Mouse (Mus musculus): ENCODE data around the gene Eya4. TPM values are rescaled to one million over a fixed set of nuclear protein-coding genes. Genes with fewer than 3 reads are reported as not detected.

Eya4 gene
- total RNA-seq, 2 experiments from 2014 or later: 5.5 to 5.8 TPM

GRCm38 (mm10) chr10:23159844-23160243 is 190.7 kb downstream of the Eya4 start:
- DNase-seq (ENCODE audit: extremely low spot score in 1 of 2, low spot score in 1 of 2): no peak

GRCm38 (mm10) chr10:23159138-23159537 is 191.4 kb downstream of the Eya4 start:
- no peak for DNase-seq (ENCODE audit: extremely low spot score in 1 of 2, low spot score in 1 of 2)

- DNase-seq (ENCODE audit: extremely low spot score in 1 of 2, low spot score in 1 of 2): no peak
These were observed 193.5 kb downstream of the Eya4 start for GRCm38 (mm10) chr10:23156866-23157625.

- DNase-seq (ENCODE audit: extremely low spot score in 1 of 2, low spot score in 1 of 2): peak in 1 of 2 experiments; percentile 19
These were observed 200.2 kb downstream of the Eya4 start for GRCm38 (mm10) chr10:23150401-23150800.

- no peak for DNase-seq (ENCODE audit: extremely low spot score in 1 of 2, low spot score in 1 of 2)
These were observed 206.0 kb downstream of the Eya4 start for GRCm38 (mm10) chr10:23144616-23145015.

- no peak for DNase-seq (ENCODE audit: extremely low spot score in 1 of 2, low spot score in 1 of 2)
These were observed 222.6 kb downstream of the Eya4 start for GRCm38 (mm10) chr10:23127947-23128346.

DNA sequence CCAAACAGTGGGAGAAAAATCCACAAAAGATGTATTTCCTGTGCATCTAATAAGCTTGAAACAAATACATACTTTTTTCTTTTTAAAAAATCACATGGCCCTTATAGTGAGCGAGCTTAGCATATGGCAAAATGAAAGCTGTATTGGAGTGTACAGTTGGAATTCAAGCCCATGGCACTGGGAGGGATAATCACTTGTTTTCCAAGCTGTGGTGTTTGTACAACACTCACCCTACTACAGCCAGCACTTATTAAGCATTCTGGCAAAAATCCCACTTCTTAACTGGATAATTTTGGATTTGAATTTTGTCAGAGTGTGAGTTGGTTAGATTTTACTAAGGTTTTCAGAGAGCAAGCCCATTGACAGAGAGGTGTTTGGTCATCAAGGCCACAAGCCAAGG is 223.4 kb downstream of the Eya4 start:
- no peak for DNase-seq (ENCODE audit: extremely low spot score in 1 of 2, low spot score in 1 of 2)

GRCm38 (mm10) chr10:23126529-23126928 is 224.1 kb downstream of the Eya4 start:
- DNase-seq (ENCODE audit: extremely low spot score in 1 of 2, low spot score in 1 of 2): no peak

DNA sequence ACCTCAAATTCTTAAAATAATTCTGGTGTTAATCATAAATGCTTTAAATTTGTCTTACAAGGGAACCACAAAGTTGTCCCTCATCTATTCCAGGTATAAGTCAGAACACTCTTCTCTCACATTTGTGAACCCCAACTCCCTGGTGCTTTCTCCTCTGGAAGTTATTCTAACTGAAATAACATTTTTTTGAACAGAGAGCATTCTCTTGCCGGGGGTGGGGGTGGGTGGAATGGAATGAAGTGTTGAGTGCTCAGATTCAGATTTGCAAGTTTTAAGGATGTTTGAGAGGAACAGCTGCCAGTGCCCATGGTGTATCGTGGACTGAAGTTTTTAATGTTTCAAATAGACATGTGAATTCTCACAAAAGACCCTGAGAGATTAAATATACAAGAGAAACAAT is 230.1 kb downstream of the Eya4 start:
- no peak for DNase-seq (ENCODE audit: extremely low spot score in 1 of 2, low spot score in 1 of 2)

DNA sequence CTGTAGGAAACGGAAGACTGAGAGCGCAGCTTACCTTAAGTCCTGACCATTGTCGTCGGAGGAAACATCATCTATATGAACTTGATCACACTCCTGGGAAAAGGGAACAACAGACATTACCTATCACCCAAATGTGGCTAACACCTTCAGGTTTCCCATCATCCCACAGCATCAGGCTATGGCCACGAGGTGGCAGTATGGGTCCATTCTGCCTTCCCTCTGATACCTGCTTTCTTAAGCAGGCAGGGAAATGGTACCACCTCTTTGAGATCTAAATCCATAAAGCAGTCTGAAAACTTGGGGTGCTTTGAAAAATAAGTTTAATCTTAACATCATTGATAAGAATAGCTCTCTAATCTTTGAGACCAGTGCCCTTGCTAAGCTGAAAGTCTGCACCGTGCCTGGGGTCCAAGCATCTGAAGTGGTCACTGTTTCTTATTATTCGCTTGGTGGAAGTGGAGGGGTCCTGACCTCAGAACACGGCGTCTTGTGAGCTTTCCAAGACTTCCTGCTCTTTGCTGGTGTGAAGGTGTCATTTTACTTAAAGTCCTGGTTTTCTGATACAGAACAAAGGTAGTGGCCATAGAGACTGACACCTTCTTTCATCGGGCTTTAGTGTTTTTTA is 233.7 kb downstream of the Eya4 start:
- peak; percentile 70 to 92 for DNase-seq (ENCODE audit: extremely low spot score in 1 of 2, low spot score in 1 of 2)

- DNase-seq (ENCODE audit: extremely low spot score in 1 of 2, low spot score in 1 of 2): no peak
These were observed 234.5 kb downstream of the Eya4 start for GRCm38 (mm10) chr10:23116063-23116462.

DNA sequence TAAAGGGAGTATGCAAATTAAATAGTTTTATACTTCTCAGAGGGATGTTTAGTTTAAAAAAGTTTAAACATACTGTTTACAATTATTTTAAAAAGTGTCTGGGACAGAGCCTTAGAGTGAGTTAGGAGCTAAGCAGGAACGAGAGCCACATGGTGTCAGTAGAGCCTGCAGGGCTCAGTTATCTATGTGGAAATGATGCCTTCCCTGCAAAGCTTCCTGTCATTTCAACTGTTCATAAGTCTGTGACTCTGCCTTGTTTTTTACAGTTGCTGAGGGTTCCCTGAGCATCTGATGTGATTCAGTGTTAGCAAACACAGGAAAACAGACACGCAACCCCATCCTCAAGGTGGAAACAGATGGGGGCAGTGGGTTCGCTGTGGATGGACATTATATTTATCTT is 235.3 kb downstream of the Eya4 start:
- no peak for DNase-seq (ENCODE audit: extremely low spot score in 1 of 2, low spot score in 1 of 2)

- no peak for DNase-seq (ENCODE audit: extremely low spot score in 1 of 2, low spot score in 1 of 2)
These were observed 242.5 kb downstream of the Eya4 start for GRCm38 (mm10) chr10:23108122-23108521.

DNA sequence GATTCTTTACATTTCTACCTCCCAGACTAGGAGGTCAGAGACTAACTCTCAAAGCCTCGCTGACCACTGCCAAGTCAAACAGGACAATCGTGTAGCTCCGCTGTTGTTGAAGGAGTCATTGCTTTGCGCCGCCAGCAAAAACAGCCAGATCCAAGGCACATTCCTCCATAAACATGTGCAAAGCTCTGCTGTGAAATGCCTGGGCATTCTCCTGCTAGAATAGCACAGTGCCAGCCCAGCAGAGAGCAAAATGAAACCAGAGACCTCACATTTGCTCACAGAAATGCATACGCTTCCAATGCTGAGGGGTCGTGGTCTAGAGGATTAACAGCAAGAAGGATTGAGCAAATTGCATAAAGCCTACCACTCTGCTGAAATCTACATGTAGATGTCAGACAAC is 258.1 kb downstream of the Eya4 start:
- DNase-seq (ENCODE audit: extremely low spot score in 1 of 2, low spot score in 1 of 2): no peak

- DNase-seq (ENCODE audit: extremely low spot score in 1 of 2, low spot score in 1 of 2): no peak
These were observed 259.0 kb downstream of the Eya4 start for GRCm38 (mm10) chr10:23091552-23091951.

GRCm38 (mm10) chr10:23090323-23090722 is 260.3 kb downstream of the Eya4 start:
- DNase-seq (ENCODE audit: extremely low spot score in 1 of 2, low spot score in 1 of 2): no peak

DNA sequence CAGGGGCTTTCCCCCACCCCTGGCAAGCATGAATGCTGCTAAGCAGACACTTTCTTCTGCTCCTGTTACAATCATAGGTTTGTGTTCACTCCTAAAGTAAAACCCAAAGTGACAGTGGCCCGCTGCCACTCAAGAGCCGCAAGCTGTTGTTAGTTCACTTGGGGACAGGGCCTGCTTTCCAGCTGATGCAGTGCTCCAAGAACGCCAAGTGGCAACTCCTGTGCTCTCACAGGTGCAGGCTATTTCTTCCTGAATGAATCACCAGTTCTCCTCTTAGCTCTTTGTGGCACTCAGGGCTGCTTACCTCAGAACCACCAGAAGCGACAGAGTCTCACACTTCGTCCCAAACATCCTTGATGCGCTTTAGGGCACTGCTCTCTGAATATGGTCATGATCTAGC is 261.3 kb downstream of the Eya4 start:
- no peak for DNase-seq (ENCODE audit: extremely low spot score in 1 of 2, low spot score in 1 of 2)

- DNase-seq (ENCODE audit: extremely low spot score in 1 of 2, low spot score in 1 of 2): no peak
These were observed 261.8 kb downstream of the Eya4 start for GRCm38 (mm10) chr10:23088764-23089163.

GRCm38 (mm10) chr10:23086352-23087215 is 264.0 kb downstream of the Eya4 start:
- peak; percentile 52 to 89 for DNase-seq (ENCODE audit: extremely low spot score in 1 of 2, low spot score in 1 of 2)

GRCm38 (mm10) chr10:23081548-23081828 is 269.1 kb downstream of the Eya4 start:
- DNase-seq (ENCODE audit: extremely low spot score in 1 of 2, low spot score in 1 of 2): no peak

DNA sequence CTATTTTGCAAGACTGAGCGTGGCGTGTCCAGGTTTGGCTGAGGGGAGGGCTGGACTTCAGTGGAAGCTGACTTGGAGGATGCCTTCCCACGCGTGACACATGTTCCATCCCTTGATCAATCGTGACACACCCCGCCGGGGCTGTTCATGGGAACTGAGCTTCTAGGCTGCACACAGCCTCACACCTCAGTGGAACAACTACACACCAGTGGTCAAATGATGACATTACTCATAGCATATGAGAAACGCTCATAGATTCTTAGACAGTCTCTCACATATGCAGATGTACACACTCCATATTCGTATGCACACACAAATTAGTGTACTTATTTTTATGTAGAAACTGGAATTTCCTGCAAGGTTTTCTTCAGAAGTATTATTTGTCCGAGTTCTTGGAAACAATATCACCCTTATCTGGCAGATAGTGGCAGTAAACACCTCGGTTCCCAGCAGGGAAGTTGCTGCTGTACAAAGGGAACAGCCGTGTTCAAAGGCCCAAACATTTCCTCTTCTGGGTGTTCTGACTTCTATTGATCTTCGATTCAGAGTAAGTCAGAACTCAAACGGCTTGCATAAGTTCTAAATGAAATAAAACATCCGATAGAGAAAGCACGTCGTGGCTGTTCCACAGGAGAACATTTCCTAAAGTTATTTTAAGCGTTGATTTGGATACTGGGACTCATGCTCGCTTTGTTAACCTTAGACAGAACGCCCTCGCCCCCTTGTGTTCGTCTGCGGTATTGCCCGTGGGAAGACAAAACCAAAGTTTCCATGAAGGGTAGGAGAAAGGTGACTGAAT is 269.6 kb downstream of the Eya4 start:
- DNase-seq (ENCODE audit: extremely low spot score in 1 of 2, low spot score in 1 of 2): peak; percentile 85 to 99

All from layer of hippocampus, postnatal 25 days (tissue).